Mouse (Mus musculus) intestine, embryonic 15.5 days (tissue): ENCODE data around the gene Adprm. TPM values are rescaled to one million over a fixed set of nuclear protein-coding genes. Genes with fewer than 3 reads are reported as not detected.
A peak's percentile ranks its signal among the peaks of the same experiment; 100 is the strongest.

Source experiments
- ATAC-seq: fragments of 200-750 bp; cut with Nextera tagmentation; 2 replicates; pipeline ENCODE4 v1.8.0; 2017; ENCODE audit warnings: moderate TSS enrichment, moderate library complexity
- H3K27ac ChIP-seq: fragments of 300-500 bp; sonication (generic); 2 replicates; pipeline ENCODE4 v1.5.1; 2015; ENCODE audit warnings: mild to moderate bottlenecking, inconsistent platforms
- H3K27me3 ChIP-seq: fragments of 300-500 bp; sonication (generic); replicated peaks from 2 replicates; pipeline ENCODE4 v1.6.1; 2015; ENCODE audit warnings: inconsistent platforms
- H3K36me3 ChIP-seq: fragments of 300-500 bp; sonication (generic); 2 replicates; pipeline ENCODE4 v1.6.1; 2015; ENCODE audit warnings: inconsistent platforms
- H3K4me1 ChIP-seq: fragments of 300-500 bp; sonication (generic); replicated peaks from 2 replicates; pipeline ENCODE4 v1.6.1; 2015; ENCODE audit warnings: inconsistent platforms
- H3K4me2 ChIP-seq: fragments of 300-500 bp; sonication (generic); replicated peaks from 2 replicates; pipeline ENCODE4 v1.6.1; 2015; ENCODE audit warnings: mild to moderate bottlenecking, inconsistent platforms
- H3K4me3 ChIP-seq: fragments of 300-500 bp; sonication (generic); replicated peaks from 2 replicates; pipeline ENCODE4 v1.5.1; 2015; ENCODE audit warnings: inconsistent platforms
- H3K9ac ChIP-seq: fragments of 300-500 bp; sonication (generic); 2 replicates; pipeline ENCODE4 v1.6.1; 2015; ENCODE audit warnings: inconsistent platforms
- H3K9me3 ChIP-seq: fragments of 300-500 bp; sonication (generic); 2 replicates; pipeline ENCODE4 v1.6.1; 2016; ENCODE audit warnings: inconsistent platforms
- WGBS: fragments of 180-500 bp; shearing (Covaris S2); methylation state at CpG from one replicate; pipeline ENCODE4 v1.1.7; 2015; 5-methylcytosine and 5-hydroxymethylcytosine counted together
- polyA plus RNA-seq: library from polyadenylated mRNA; unstranded; fragments of >200 nt; fragmentation: Nextera tagmentation; extraction: Ambion mirVana; gene quantifications from 2 replicates; pipeline ENCODE4 v1.2.1, GENCODE M21; 2015

Gene Adprm
- polyA plus RNA-seq, 1 experiment from 2014 or later, result 24.2 TPM

GRCm38 (mm10) chr11:67072615-67073130, 20.3 kb upstream of the Adprm start:
- no peak overlapping the region for H3K4me2 ChIP-seq
- 78% methylated on average over 15 of the region's 15 CpGs for WGBS
- no peak overlapping the region for H3K4me3 ChIP-seq
- ATAC-seq, result no peak
- 0 out of 2 replicates have a peak, but pooled peaks cover 5% of the 10 kb centered on the region for H3K4me1 ChIP-seq
- no peak overlapping the region for H3K9ac ChIP-seq
- H3K27ac ChIP-seq, result no peak overlapping the region
- H3K9me3 ChIP-seq, result no peaks in the 10 kb centered on the region
- no peaks in the 10 kb centered on the region for H3K36me3 ChIP-seq
- H3K27me3 ChIP-seq, result no peaks in the 10 kb centered on the region

DNA sequence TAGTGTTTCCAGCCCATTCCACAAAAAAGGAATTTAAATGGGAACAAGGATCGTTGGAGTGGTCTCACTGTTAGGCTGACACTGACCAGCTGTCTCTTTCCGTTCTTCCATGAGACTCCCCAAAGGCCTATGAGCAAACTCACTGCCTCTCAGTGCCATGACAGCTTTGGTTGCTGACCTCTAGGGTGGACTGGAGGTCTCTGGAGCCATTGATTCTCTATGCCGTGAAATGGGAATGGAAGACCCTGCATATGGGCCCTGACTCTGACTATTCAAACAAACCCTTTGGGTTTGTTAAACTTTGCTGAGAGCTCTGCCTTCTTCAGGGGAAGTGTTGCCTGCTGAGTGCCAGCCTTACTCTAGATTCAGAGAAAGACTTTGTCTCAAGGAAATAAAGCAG, 15.3 kb upstream of the Adprm start:
- no peak overlapping the region for H3K4me2 ChIP-seq
- no peak overlapping the region for H3K9ac ChIP-seq
- no peak overlapping the region for H3K4me3 ChIP-seq
- H3K27ac ChIP-seq, result no peak overlapping the region
- H3K27me3 ChIP-seq, result no peaks in the 10 kb centered on the region
- no peaks in the 10 kb centered on the region for H3K4me1 ChIP-seq
- 69% methylated on average over 3 of the region's 3 CpGs for WGBS
- ATAC-seq, result no peak
- peaks cover 21% of the 10 kb centered on the region; the same call in 1 of the 2 replicates for H3K36me3 ChIP-seq
- H3K9me3 ChIP-seq, result no peaks in the 10 kb centered on the region

GRCm38 (mm10) chr11:67062726-67063125, 10.3 kb upstream of the Adprm start:
- Histone ChIP-seq H3K9ac (no peak overlapping the region), H3K36me3 (peaks cover 36% of the 10 kb centered on the region), H3K9me3 (no peaks in the 10 kb centered on the region), H3K27ac (no peak overlapping the region), H3K4me2 (no peak overlapping the region), H3K4me1 (no peaks in the 10 kb centered on the region), H3K4me3 (no peak overlapping the region), H3K27me3 (no peaks in the 10 kb centered on the region)
- WGBS, result 86% methylated on average over 3 of the region's 3 CpGs
- no peak for ATAC-seq

- H3K4me2 ChIP-seq, result no peak overlapping the region
- peaks cover 45% of the 10 kb centered on the region for H3K36me3 ChIP-seq
- H3K27me3 ChIP-seq, result no peaks in the 10 kb centered on the region
- no peak overlapping the region for H3K9ac ChIP-seq
- no peak overlapping the region for H3K4me3 ChIP-seq
- H3K9me3 ChIP-seq, result no peaks in the 10 kb centered on the region
- no peaks in the 10 kb centered on the region for H3K4me1 ChIP-seq
- 90% methylated on average over 2 of the region's 2 CpGs for WGBS
- no peak for ATAC-seq
- no peak overlapping the region for H3K27ac ChIP-seq
These were observed 8.9 kb upstream of the Adprm start for GRCm38 (mm10) chr11:67061311-67061710.

DNA sequence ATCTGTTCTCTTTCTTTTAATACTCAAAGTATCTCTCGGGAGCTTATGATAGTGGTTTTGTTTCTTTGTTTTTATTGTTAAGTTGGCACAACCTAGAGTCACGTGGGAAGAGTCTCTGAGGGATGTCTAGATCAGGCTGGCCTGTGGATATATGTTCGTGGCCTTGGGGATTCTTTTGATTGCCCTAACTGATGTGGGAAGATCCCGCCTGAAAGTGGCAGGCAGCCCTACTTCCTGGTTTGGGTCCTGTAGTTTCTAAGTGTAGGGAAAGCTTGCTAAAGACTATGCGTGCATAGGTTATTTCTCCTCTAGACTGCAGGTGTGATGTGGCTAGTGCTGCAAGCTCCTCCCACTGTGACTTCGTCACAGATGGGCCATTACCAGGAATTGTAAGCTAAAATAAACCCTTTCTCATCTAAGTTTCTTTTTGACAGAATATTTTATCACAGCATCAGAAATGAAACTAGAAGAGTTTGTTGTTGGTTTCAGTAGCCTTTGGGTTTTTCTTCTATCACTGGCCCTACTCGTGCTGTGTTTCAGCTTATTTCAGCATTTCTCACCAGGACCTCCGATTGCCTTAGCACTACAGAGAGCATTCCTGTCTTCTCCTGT, 2.5 kb upstream of the Adprm start:
- peaks cover 8% of the 10 kb centered on the region; the same call in 1 of the 2 replicates for H3K4me1 ChIP-seq
- H3K9ac ChIP-seq, result no peak overlapping the region
- no peak overlapping the region for H3K27ac ChIP-seq
- no peaks in the 10 kb centered on the region for H3K27me3 ChIP-seq
- no peak overlapping the region for H3K4me2 ChIP-seq
- peaks cover 19% of the 10 kb centered on the region for H3K36me3 ChIP-seq
- WGBS, result 89% methylated on average over 8 of the region's 8 CpGs
- H3K9me3 ChIP-seq, result no peaks in the 10 kb centered on the region
- no peak for ATAC-seq
- no peak overlapping the region for H3K4me3 ChIP-seq

DNA sequence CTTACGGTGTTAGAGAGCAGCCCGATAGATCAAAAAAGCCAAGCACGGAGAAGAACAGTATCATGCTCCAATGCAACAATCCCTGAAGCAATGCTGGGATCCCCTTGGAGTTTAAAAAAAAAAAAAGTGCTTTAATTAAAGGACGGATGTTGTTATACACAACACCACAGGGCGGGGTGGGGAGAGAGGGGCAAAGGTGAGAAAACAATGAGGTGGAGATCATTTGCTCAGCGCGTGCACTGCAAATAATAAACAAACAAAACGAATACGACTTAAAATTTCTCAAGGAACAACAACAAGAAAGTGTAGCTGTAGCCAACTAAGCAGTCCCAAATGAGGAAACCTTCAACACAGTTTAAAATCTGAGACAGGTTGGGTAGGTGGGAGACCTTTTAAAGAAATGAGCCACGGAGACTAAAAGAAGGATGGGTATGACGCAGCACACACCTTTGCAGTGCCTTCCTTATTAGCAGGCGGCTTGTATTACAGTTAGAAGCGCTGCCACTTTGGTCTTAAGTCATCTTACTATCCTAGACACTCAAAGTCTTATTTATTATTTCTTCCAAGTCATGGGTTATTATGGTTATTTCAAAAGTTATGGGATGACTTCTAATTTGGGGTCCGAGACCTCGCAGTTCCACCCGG, 596 bp downstream of the Adprm start:
- H3K27me3 ChIP-seq, result no peaks in the 10 kb centered on the region
- H3K9me3 ChIP-seq, result no peaks in the 10 kb centered on the region
- H3K36me3 ChIP-seq, result peaks cover 5% of the 10 kb centered on the region; the same call in 1 of the 2 replicates
- 8% methylated on average over 16 of the region's 16 CpGs for WGBS
- H3K27ac ChIP-seq, result peak overlapping the region; percentile 76
- peaks cover 8% of the 10 kb centered on the region; the same call in 1 of the 2 replicates for H3K4me1 ChIP-seq
- ATAC-seq, result peak; percentile 75
- H3K4me3 ChIP-seq, result peak overlapping the region; percentile 99
- peak overlapping the region; percentile 94 for H3K9ac ChIP-seq
- peak overlapping the region; percentile 63 for H3K4me2 ChIP-seq

DNA sequence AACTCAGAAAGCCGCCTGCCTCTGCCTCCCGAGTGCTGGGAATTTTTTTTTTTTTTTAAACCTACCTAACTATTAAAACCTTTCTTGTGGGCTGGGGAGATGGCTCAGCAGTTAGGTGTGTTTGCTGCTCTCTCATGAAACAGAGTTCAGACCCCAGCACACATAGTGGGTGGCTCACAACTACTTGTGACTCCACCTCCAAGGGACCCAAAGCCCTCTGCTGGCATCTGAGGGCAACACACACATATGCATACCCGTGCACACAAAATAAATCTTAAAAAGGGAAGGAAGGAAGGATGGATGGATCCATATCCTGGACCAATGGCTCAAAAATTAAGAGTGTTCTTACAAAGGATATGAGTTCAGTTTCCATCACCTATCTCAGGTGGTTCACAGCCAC, 3.1 kb downstream of the Adprm start:
- no peaks in the 10 kb centered on the region for H3K36me3 ChIP-seq
- 97% methylated on average over 3 of the region's 3 CpGs for WGBS

DNA sequence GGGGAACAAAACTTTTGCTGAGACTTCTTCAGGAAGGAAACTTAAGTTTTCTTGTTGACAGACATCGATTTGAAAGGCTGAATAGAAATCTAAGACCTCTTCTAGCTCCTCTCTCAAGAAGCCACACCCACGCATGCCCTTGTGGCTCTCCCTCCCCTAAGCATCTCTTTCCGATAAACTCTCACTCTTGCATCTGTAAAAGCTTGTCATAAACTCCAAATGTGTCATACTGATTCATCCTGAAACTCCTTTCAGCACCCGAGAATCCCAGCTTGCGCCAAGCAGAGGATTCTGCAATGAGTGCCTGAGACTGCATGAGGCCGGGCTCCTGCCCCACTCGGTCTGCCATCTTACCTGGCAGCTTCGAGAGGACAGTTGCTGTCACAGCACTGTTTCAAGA, 3.9 kb downstream of the Adprm start:
- Histone ChIP-seq H3K27me3 (no peaks in the 10 kb centered on the region), H3K36me3 (no peaks in the 10 kb centered on the region), H3K9ac (no peak overlapping the region), H3K4me3 (no peak overlapping the region), H3K9me3 (no peaks in the 10 kb centered on the region), H3K4me2 (no peak overlapping the region), H3K4me1 (0 out of 2 replicates have a peak, but pooled peaks cover 4% of the 10 kb centered on the region), H3K27ac (no peak overlapping the region)
- ATAC-seq, result no peak
- 90% methylated on average over 8 of the region's 8 CpGs for WGBS

More for the DNA sequence above, 3.1 kb downstream of the Adprm start:
- no peak overlapping the region for H3K4me3 ChIP-seq
- H3K9me3 ChIP-seq, result no peaks in the 10 kb centered on the region
- no peaks in the 10 kb centered on the region for H3K27me3 ChIP-seq
- peaks cover 8% of the 10 kb centered on the region; the same call in 1 of the 2 replicates for H3K4me1 ChIP-seq
- ATAC-seq, result no peak
- no peak overlapping the region for H3K4me2 ChIP-seq
- H3K27ac ChIP-seq, result no peak overlapping the region
- H3K9ac ChIP-seq, result no peak overlapping the region

DNA sequence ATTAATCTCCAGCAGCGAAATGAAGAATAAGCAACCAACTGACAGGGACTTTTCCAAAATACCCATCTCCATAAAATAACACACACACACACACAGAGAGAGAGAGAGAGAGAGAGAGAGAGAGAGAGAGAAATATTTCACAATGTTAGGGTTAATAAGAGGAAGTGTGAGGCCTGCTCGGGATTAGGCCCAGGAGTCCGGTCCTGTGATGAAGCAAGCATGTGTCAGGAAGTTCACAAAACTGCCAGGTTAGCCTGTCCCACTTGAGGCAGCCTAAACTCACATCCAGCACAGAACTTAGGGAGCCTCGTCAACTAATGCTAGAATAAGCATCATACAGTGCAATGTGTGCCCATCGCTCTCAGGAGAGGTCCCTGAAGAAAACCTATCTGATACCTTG, 5.2 kb downstream of the Adprm start:
- 82% methylated on average over 5 of the region's 5 CpGs for WGBS
- ATAC-seq, result no peak
- Histone ChIP-seq H3K9ac (no peak overlapping the region), H3K27me3 (no peaks in the 10 kb centered on the region), H3K27ac (no peak overlapping the region), H3K4me2 (no peak overlapping the region), H3K9me3 (no peaks in the 10 kb centered on the region), H3K36me3 (no peaks in the 10 kb centered on the region), H3K4me3 (no peak overlapping the region), H3K4me1 (no peaks in the 10 kb centered on the region)

DNA sequence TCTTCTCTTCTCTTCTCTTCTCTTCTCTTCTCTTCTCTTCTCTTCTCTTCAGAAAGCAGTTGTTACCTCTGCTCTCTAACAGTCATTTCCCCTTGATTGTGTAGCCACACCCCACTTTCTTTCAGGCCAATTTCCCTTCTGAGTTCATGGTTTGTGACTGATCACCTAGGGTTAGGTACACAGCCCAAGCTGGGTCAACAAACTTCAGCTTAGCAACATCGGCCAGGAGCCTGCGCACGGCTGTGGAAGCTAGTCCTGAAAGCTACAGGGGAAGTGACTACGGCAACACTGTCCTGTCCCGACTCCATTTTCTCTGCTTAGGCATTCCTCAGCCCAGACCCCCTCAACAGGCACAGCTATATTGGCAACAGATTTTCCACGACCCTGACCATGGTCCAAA, 7.4 kb downstream of the Adprm start:
- H3K36me3 ChIP-seq, result peaks cover 9% of the 10 kb centered on the region; the same call in 1 of the 2 replicates
- no peak overlapping the region for H3K4me3 ChIP-seq
- H3K27ac ChIP-seq, result no peak overlapping the region
- H3K9ac ChIP-seq, result no peak overlapping the region
- H3K9me3 ChIP-seq, result no peaks in the 10 kb centered on the region
- no peaks in the 10 kb centered on the region for H3K27me3 ChIP-seq
- H3K4me1 ChIP-seq, result no peaks in the 10 kb centered on the region
- ATAC-seq, result peak; percentile 68
- 0 out of 2 replicates have a peak overlapping the region, but pooled peaks have one; percentile 9 for H3K4me2 ChIP-seq
- WGBS, result 56% methylated on average over 6 of the region's 6 CpGs

GRCm38 (mm10) chr11:67043007-67043406, 9.4 kb downstream of the Adprm start:
- no peaks in the 10 kb centered on the region for H3K27me3 ChIP-seq
- H3K27ac ChIP-seq, result no peak overlapping the region
- no peaks in the 10 kb centered on the region for H3K9me3 ChIP-seq
- H3K4me3 ChIP-seq, result no peak overlapping the region
- peaks cover 9% of the 10 kb centered on the region; the same call in 1 of the 2 replicates for H3K36me3 ChIP-seq
- H3K4me1 ChIP-seq, result no peaks in the 10 kb centered on the region
- 52% methylated on average over 8 of the region's 8 CpGs for WGBS
- ATAC-seq, result peak; percentile 56; the same call in 1 of the 2 replicates
- H3K4me2 ChIP-seq, result no peak overlapping the region
- H3K9ac ChIP-seq, result no peak overlapping the region

- H3K27me3 ChIP-seq, result no peaks in the 10 kb centered on the region
- no peak for ATAC-seq
- no peak overlapping the region for H3K4me2 ChIP-seq
- H3K4me3 ChIP-seq, result no peak overlapping the region
- H3K27ac ChIP-seq, result no peak overlapping the region
- 90% methylated on average over 6 of the region's 6 CpGs for whole genome bisulfite sequencing
- no peaks in the 10 kb centered on the region for H3K4me1 ChIP-seq
- H3K36me3 ChIP-seq, result peaks cover 9% of the 10 kb centered on the region; the same call in 1 of the 2 replicates
- no peaks in the 10 kb centered on the region for H3K9me3 ChIP-seq
- no peak overlapping the region for H3K9ac ChIP-seq
These were observed 11.9 kb downstream of the Adprm start for GRCm38 (mm10) chr11:67040483-67040882.
